Mouse (Mus musculus): ENCODE measurements at regions not wholly inside any gene's neighbourhood (a gene's known extent, or its start where the extent isn't known, plus 50 kb on each side); places are given as distances from the start of the nearest gene placed in this dataset.
A peak's percentile ranks its signal among the peaks of the same experiment; 100 is the strongest.

- Histone ChIP-seq H3K36me3 (no peaks in the 10 kb centered on the region), H3K27me3 (no peaks in the 10 kb centered on the region), H3K4me2 (replicated peaks) (no peak overlapping the region), H3K4me1 (no peaks in the 10 kb centered on the region), H3K4me3 (no peak overlapping the region), H3K9ac (no peak overlapping the region), H3K9me3 (replicated peaks) (no peaks in the 10 kb centered on the region), H3K27ac (no peak overlapping the region)
- no peak for ATAC-seq (ENCODE audit: low FRiP score)
- 96% methylated on average over 4 of the region's 4 CpGs for WGBS
Observed at GRCm38 (mm10) chr3:149105181-149105580, 114.8 kb upstream of the Adgrl2 start.

GRCm38 (mm10) chr3:149104080-149104479, 113.7 kb upstream of the Adgrl2 start:
- WGBS: 83% methylated on average over 6 of the region's 6 CpGs
- H3K4me2 ChIP-seq (replicated peaks): no peak overlapping the region
- H3K36me3 ChIP-seq: no peaks in the 10 kb centered on the region
- no peak overlapping the region for H3K9ac ChIP-seq
- H3K9me3 ChIP-seq (replicated peaks): no peaks in the 10 kb centered on the region
- H3K4me1 ChIP-seq: no peaks in the 10 kb centered on the region
- no peaks in the 10 kb centered on the region for H3K27me3 ChIP-seq
- no peak for ATAC-seq (ENCODE audit: low FRiP score)
- H3K4me3 ChIP-seq: no peak overlapping the region
- no peak overlapping the region for H3K27ac ChIP-seq

- Histone ChIP-seq H3K4me2 (replicated peaks) (no peak overlapping the region), H3K4me1 (no peaks in the 10 kb centered on the region), H3K9ac (no peak overlapping the region), H3K36me3 (no peaks in the 10 kb centered on the region), H3K27me3 (no peaks in the 10 kb centered on the region), H3K4me3 (no peak overlapping the region), H3K9me3 (replicated peaks) (no peaks in the 10 kb centered on the region), H3K27ac (no peak overlapping the region)
- WGBS: 89% methylated on average over 3 of the region's 3 CpGs
- no peak for ATAC-seq (ENCODE audit: low FRiP score)
Observed at GRCm38 (mm10) chr3:149103469-149103868, 113.1 kb upstream of the Adgrl2 start.

DNA sequence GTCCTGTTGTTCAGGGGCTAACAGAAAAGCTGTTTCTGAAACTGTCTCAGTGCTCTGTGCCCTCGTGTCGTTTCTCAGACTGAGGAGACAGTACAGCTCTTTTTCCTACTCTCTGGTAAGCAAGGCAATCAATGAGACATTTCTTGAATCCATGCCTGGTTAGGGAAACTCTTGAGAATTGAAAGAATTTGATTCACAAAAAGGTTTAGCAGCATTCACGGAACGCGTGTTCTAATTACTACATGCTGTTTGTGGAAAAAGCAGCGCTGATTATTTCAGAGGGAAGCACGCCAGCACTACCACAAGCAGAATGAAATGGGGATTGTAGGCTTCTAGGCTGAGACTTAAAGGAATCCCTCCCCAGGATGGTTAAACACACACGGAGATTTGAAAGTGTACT, 112.5 kb upstream of the Adgrl2 start:
- 82% methylated on average over 8 of the region's 8 CpGs for WGBS
- no peaks in the 10 kb centered on the region for H3K36me3 ChIP-seq
- ATAC-seq (ENCODE audit: low FRiP score): no peak

DNA sequence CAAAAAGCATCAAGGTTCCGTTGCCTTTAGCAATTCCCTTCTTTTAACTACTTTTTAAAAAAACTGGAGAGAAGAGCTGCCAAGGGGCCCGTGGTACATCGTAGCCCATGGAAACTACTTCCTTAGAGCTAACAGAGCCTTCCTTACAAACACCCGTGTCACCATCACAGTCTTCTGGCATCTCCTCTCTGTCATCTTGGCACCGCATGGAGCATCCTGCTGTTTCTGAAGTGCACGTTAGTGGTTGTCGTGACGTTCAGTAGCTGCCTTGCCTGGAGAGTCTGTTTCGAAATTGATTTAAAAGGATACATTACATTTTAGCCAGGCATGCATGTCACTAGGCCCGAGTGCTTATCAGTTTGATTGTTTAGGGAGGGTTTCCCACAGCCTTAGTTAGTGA, 111.4 kb upstream of the Adgrl2 start:
- no peak overlapping the region for H3K4me2 ChIP-seq (replicated peaks)
- no peaks in the 10 kb centered on the region for H3K27me3 ChIP-seq
- no peak overlapping the region for H3K9ac ChIP-seq
- H3K36me3 ChIP-seq: no peaks in the 10 kb centered on the region
- WGBS: 77% methylated on average over 10 of the region's 10 CpGs
- ATAC-seq (ENCODE audit: low FRiP score): no peak
- no peak overlapping the region for H3K4me3 ChIP-seq
- no peak overlapping the region for H3K27ac ChIP-seq
- H3K4me1 ChIP-seq: no peaks in the 10 kb centered on the region
- no peaks in the 10 kb centered on the region for H3K9me3 ChIP-seq (replicated peaks)

More for the DNA sequence above, 112.5 kb upstream of the Adgrl2 start:
- Histone ChIP-seq H3K9ac (no peak overlapping the region), H3K9me3 (replicated peaks) (no peaks in the 10 kb centered on the region), H3K4me3 (no peak overlapping the region), H3K27ac (no peak overlapping the region), H3K4me1 (no peaks in the 10 kb centered on the region), H3K27me3 (no peaks in the 10 kb centered on the region), H3K4me2 (replicated peaks) (no peak overlapping the region)

- no peak for ATAC-seq (ENCODE audit: low FRiP score)
- no peak overlapping the region for H3K4me2 ChIP-seq (replicated peaks)
- H3K4me1 ChIP-seq: no peaks in the 10 kb centered on the region
- H3K36me3 ChIP-seq: no peaks in the 10 kb centered on the region
- H3K27ac ChIP-seq: no peak overlapping the region
- WGBS: 85% methylated on average over 4 of the region's 4 CpGs
- no peaks in the 10 kb centered on the region for H3K9me3 ChIP-seq (replicated peaks)
- no peak overlapping the region for H3K4me3 ChIP-seq
- no peaks in the 10 kb centered on the region for H3K27me3 ChIP-seq
- no peak overlapping the region for H3K9ac ChIP-seq
Observed at GRCm38 (mm10) chr3:149098764-149099163, 108.4 kb upstream of the Adgrl2 start.

- H3K4me2 ChIP-seq (replicated peaks): no peak overlapping the region
- H3K27me3 ChIP-seq: no peaks in the 10 kb centered on the region
- H3K4me3 ChIP-seq: no peak overlapping the region
- no peaks in the 10 kb centered on the region for H3K36me3 ChIP-seq
- H3K9ac ChIP-seq: no peak overlapping the region
- H3K4me1 ChIP-seq: peaks cover 4% of the 10 kb centered on the region; the same call in 1 of the 2 replicates
- ATAC-seq (ENCODE audit: low FRiP score): no peak
- WGBS: 87% methylated on average over 4 of the region's 4 CpGs
- H3K27ac ChIP-seq: no peak overlapping the region
- no peaks in the 10 kb centered on the region for H3K9me3 ChIP-seq (replicated peaks)
Observed at GRCm38 (mm10) chr3:149097026-149097425, 106.7 kb upstream of the Adgrl2 start.

GRCm38 (mm10) chr3:149092649-149093048, 102.3 kb upstream of the Adgrl2 start:
- H3K27ac ChIP-seq: no peak overlapping the region
- no peak overlapping the region for H3K4me2 ChIP-seq (replicated peaks)
- 0 out of 2 replicates have a peak, but pooled peaks cover 4% of the 10 kb centered on the region for H3K27me3 ChIP-seq
- no peak overlapping the region for H3K4me3 ChIP-seq
- no peak for ATAC-seq (ENCODE audit: low FRiP score)
- no peak overlapping the region for H3K9ac ChIP-seq
- 5% methylated on average over 5 of the region's 5 CpGs for WGBS
- H3K4me1 ChIP-seq: peaks cover 14% of the 10 kb centered on the region
- no peaks in the 10 kb centered on the region for H3K36me3 ChIP-seq
- no peaks in the 10 kb centered on the region for H3K9me3 ChIP-seq (replicated peaks)

DNA sequence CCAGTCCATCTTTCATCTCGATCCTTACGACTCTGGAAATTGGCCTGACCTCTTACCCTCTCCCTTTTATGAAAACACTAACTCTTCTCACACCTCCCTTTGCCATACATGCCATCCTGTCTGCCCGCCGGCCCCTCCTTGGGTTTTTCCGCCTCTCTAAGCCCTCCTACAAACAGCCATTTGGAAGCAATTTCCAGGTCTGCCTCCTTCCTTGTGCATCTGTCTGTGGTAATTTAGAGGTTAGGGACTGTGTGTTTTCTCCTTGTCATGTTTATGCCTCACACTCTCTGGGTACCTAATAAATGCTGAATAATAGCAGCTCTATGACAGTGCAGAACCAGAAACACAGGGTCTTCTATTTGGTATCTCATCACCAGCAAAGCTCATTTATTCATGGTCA, 99.7 kb upstream of the Adgrl2 start:
- no peak for ATAC-seq (ENCODE audit: low FRiP score)

DNA sequence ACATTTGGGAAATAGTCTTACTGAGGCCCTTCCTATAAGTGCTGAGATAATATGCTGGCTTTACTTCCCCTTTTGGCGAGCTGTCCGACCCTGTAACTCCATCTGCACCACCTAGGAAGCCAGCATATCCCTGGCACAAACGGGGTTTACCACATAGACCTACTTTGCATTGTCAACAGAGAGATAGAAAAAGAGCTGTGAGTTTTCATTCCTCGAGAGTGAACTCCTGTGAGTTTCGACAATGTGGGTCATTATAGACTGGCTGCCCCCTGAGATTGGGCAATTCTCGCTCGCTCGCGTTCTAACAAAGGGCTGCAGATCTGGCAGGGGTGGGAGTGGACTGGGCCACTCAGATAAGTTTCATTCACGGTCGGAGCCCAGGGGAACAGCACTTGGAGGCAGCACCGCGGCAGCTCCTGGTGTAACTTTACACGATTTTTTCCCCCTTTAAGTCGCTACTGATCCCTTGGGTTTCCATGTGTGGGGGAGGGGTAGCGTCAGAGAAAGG, 98.3 kb upstream of the Adgrl2 start:
- H3K4me3 ChIP-seq: peak overlapping the region; percentile 27
- H3K9ac ChIP-seq: peak overlapping the region; percentile 45; the same call in 1 of the 2 replicates
- no peaks in the 10 kb centered on the region for H3K36me3 ChIP-seq
- no peaks in the 10 kb centered on the region for H3K9me3 ChIP-seq (replicated peaks)
- H3K4me1 ChIP-seq: peaks cover 18% of the 10 kb centered on the region
- peak overlapping the region; percentile 58 for H3K4me2 ChIP-seq (replicated peaks)
- H3K27ac ChIP-seq: no peak overlapping the region
- WGBS: 6% methylated on average over 16 of the region's 16 CpGs
- peaks cover 13% of the 10 kb centered on the region; the same call in 1 of the 2 replicates for H3K27me3 ChIP-seq
- ATAC-seq (ENCODE audit: low FRiP score): peak; percentile 72

More for the DNA sequence above, 99.7 kb upstream of the Adgrl2 start:
- WGBS: 52% methylated on average over 5 of the region's 5 CpGs
- H3K4me1 ChIP-seq: peaks cover 18% of the 10 kb centered on the region
- no peak overlapping the region for H3K9ac ChIP-seq
- no peak overlapping the region for H3K4me3 ChIP-seq
- no peak overlapping the region for H3K27ac ChIP-seq
- no peaks in the 10 kb centered on the region for H3K36me3 ChIP-seq
- H3K4me2 ChIP-seq (replicated peaks): no peak overlapping the region
- H3K27me3 ChIP-seq: peaks cover 10% of the 10 kb centered on the region; the same call in 1 of the 2 replicates
- H3K9me3 ChIP-seq (replicated peaks): no peaks in the 10 kb centered on the region

- WGBS: 85% methylated on average over 8 of the region's 8 CpGs
- no peak overlapping the region for H3K27ac ChIP-seq
- H3K4me1 ChIP-seq: peaks cover 15% of the 10 kb centered on the region
Observed at GRCm38 (mm10) chr3:149087488-149087887, 97.1 kb upstream of the Adgrl2 start.

DNA sequence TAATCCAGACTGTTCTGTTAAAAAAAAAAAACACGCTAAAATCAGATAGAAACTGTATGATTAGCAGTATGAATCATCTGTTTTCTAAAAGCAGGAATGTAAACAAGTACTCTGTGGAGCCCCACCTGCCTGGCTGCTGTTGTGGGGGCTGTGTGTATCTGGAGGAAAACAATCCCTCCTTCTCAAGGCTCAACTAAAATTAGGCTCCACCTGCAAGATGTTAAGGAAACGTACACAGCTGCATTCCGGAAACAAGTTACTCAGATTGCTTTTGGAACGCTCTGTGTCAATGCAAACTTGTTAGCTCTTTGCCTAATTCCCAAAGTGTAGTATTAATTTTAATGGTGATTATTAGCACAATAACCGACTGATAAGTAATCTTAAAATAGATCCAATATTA, 96.3 kb upstream of the Adgrl2 start:
- Histone ChIP-seq H3K4me2 (replicated peaks) (no peak overlapping the region), H3K27me3 (peaks cover 15% of the 10 kb centered on the region; the same call in 1 of the 2 replicates), H3K4me3 (no peak overlapping the region), H3K9me3 (replicated peaks) (no peaks in the 10 kb centered on the region), H3K36me3 (no peaks in the 10 kb centered on the region), H3K27ac (no peak overlapping the region), H3K4me1 (peaks cover 14% of the 10 kb centered on the region), H3K9ac (no peak overlapping the region)
- ATAC-seq (ENCODE audit: low FRiP score): no peak
- 70% methylated on average over 5 of the region's 5 CpGs for whole genome bisulfite sequencing

More at GRCm38 (mm10) chr3:149087488-149087887, 97.1 kb upstream of the Adgrl2 start:
- Histone ChIP-seq H3K27me3 (peaks cover 17% of the 10 kb centered on the region; the same call in 1 of the 2 replicates), H3K4me3 (no peak overlapping the region), H3K9ac (no peak overlapping the region), H3K36me3 (no peaks in the 10 kb centered on the region), H3K9me3 (replicated peaks) (no peaks in the 10 kb centered on the region), H3K4me2 (replicated peaks) (no peak overlapping the region)
- no peak for ATAC-seq (ENCODE audit: low FRiP score)

GRCm38 (mm10) chr3:149086086-149086485, 95.7 kb upstream of the Adgrl2 start:
- 68% methylated on average over 3 of the region's 3 CpGs for WGBS
- Histone ChIP-seq H3K4me3 (no peak overlapping the region), H3K9me3 (replicated peaks) (no peaks in the 10 kb centered on the region), H3K27ac (no peak overlapping the region), H3K4me2 (replicated peaks) (no peak overlapping the region), H3K9ac (no peak overlapping the region), H3K4me1 (peaks cover 14% of the 10 kb centered on the region), H3K27me3 (peaks cover 13% of the 10 kb centered on the region; the same call in 1 of the 2 replicates), H3K36me3 (no peaks in the 10 kb centered on the region)
- ATAC-seq (ENCODE audit: low FRiP score): no peak
